Mouse (Mus musculus): Measurements from ENCODE around the gene Cpsf4.
"Not testable (repeated sequence)": the region's sequence is repeated elsewhere in the genome, so short reads cannot be mapped to it uniquely, and the experiment has no call there.

Gene Cpsf4

GRCm38 (mm10) chr5:145223395-145223794, 56.4 kb downstream of the Cpsf4 start:
- DNase-seq (ENCODE audit: low spot score) = no peak

- no peak for DNase-seq (ENCODE audit: low spot score)
These were observed 59.4 kb downstream of the Cpsf4 start for GRCm38 (mm10) chr5:145226453-145226852.

GRCm38 (mm10) chr5:145229283-145229682, 62.3 kb downstream of the Cpsf4 start:
- not testable (repeated sequence) for DNase-seq (ENCODE audit: low spot score)

GRCm38 (mm10) chr5:145230641-145231040, 63.6 kb downstream of the Cpsf4 start:
- DNase-seq (ENCODE audit: low spot score) = no peak

- peak; percentile 96 for DNase-seq (ENCODE audit: low spot score)
These were observed 64.4 kb downstream of the Cpsf4 start, which contains the start of gene Zfp655 for GRCm38 (mm10) chr5:145231367-145231871. Gene Zfp655 (plus strand): TSS chr5:145231715.
